Mouse (Mus musculus): ENCODE measurements around the gene Ndel1. TPM values are rescaled to one million over a fixed set of nuclear protein-coding genes. Genes with fewer than 3 reads are reported as not detected.
"Not testable (repeated sequence)": the region's sequence is repeated elsewhere in the genome, so short reads cannot be mapped to it uniquely, and the experiment has no call there.

Gene Ndel1
- total and polyA plus RNA-seq, 2 experiments from 2014 or later, result 96.2 to 105 TPM

DNA sequence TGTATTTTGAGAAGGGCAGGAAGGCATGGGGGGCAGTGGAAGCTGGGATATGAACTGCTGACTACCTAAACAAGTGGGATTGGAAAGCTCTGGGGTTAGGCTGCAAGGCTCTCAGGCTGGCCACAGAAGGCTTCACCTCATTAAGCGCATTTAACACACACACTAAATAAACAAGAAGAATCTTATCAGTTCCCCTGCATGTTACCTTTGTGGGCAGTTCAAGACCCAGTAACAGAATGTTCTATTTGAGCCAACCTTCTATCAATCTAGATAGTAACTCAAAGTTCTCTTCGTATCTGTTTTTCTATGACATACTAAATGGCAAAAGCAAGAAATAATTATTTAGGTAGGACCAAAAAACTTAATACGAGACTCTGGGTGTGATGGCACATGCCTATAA lies 36.6 kb downstream of the Ndel1 start:
- H3K9me3 ChIP-seq (ENCODE audit: low read length), result no peaks in the 10 kb centered on the region
- no peak for DNase-seq (ENCODE audit: low spot score)
- TF ChIP-seq CTCF (IDR thresholded peaks at IDR 0.05; ENCODE audit: low read depth), result no peak
- no peaks in the 10 kb centered on the region for H3K4me1 ChIP-seq (ENCODE audit: insufficient read depth, low read length)
- no peak overlapping the region for H3K9ac ChIP-seq (replicated peaks; ENCODE audit: low read length)
- 95% methylated on average over 3 of the region's 3 CpGs for WGBS
- H3K4me3 ChIP-seq (ENCODE audit: low read length), result no peak overlapping the region
- peaks cover 31% of the 10 kb centered on the region for H3K36me3 ChIP-seq (ENCODE audit: insufficient read depth, low read length)
- no peak for ATAC-seq
- H3K27me3 ChIP-seq (ENCODE audit: insufficient read depth, low read length), result no peaks in the 10 kb centered on the region
- H3K27ac ChIP-seq, result no peak overlapping the region
- no peak overlapping the region for H3K4me2 ChIP-seq (ENCODE audit: low read depth, low read length)

DNA sequence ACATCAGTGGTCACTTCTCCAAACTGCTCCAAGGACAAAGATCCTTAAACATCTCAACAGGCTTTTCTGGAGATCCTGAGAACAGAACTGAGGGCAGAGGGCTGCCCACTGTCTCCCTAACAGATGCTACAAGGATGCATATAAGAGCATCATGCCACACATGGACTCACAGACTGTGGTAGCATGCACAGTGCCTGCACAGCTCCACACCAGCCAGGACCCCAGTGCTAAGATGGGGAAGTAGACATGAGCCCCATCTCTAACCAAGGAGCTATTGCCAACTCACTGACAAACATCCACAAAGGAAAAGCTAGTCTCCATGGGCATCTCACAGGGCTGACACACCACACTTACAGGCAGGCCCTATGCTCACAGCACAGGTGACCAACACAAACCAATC lies 38.1 kb downstream of the Ndel1 start:
- H3K36me3 ChIP-seq (ENCODE audit: insufficient read depth, low read length), result peaks cover 34% of the 10 kb centered on the region
- H3K4me2 ChIP-seq (ENCODE audit: low read depth, low read length), result no peak overlapping the region
- no peaks in the 10 kb centered on the region for H3K27me3 ChIP-seq (ENCODE audit: insufficient read depth, low read length)
- TF ChIP-seq CTCF (IDR thresholded peaks at IDR 0.05; ENCODE audit: low read depth), result no peak
- no peaks in the 10 kb centered on the region for H3K4me1 ChIP-seq (ENCODE audit: insufficient read depth, low read length)
- no peak overlapping the region for H3K9ac ChIP-seq (replicated peaks; ENCODE audit: low read length)
- no peaks in the 10 kb centered on the region for H3K9me3 ChIP-seq (ENCODE audit: low read length)
- ATAC-seq (no peak), DNase-seq (ENCODE audit: low spot score) (no peak)
- H3K4me3 ChIP-seq (ENCODE audit: low read length), result no peak overlapping the region
- no peak overlapping the region for H3K27ac ChIP-seq

DNA sequence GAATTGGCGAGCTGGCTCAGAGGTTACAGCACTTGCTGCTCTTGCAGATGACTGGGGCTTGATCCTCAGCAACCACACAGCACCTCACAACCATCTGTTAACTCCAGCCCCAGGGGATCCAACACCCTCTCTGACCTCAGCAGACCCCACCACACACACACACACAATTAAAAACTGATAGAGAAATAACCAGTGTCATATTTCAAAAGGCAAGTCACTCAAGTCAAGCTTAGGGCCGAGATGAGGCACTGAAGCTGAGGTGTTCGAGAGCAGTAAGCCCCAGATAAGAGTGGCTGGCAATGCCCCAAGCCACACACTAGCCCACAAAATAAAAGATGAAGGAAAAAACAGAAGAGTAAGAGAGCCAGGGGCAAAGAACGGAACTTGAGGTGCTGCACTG lies 38.9 kb downstream of the Ndel1 start:
- WGBS, result 80% methylated on average over 4 of the region's 4 CpGs
- TF ChIP-seq CTCF (IDR thresholded peaks at IDR 0.05; ENCODE audit: low read depth), result no peak
- ATAC-seq (no peak), DNase-seq (ENCODE audit: low spot score) (no peak)
- H3K9ac ChIP-seq (replicated peaks; ENCODE audit: low read length), result no peak overlapping the region
- H3K4me1 ChIP-seq (ENCODE audit: insufficient read depth, low read length), result no peaks in the 10 kb centered on the region
- peaks cover 41% of the 10 kb centered on the region for H3K36me3 ChIP-seq (ENCODE audit: insufficient read depth, low read length)
- H3K27ac ChIP-seq, result no peak overlapping the region
- no peaks in the 10 kb centered on the region for H3K9me3 ChIP-seq (ENCODE audit: low read length)
- no peaks in the 10 kb centered on the region for H3K27me3 ChIP-seq (ENCODE audit: insufficient read depth, low read length)
- H3K4me3 ChIP-seq (ENCODE audit: low read length), result no peak overlapping the region
- H3K4me2 ChIP-seq (ENCODE audit: low read depth, low read length), result no peak overlapping the region

DNA sequence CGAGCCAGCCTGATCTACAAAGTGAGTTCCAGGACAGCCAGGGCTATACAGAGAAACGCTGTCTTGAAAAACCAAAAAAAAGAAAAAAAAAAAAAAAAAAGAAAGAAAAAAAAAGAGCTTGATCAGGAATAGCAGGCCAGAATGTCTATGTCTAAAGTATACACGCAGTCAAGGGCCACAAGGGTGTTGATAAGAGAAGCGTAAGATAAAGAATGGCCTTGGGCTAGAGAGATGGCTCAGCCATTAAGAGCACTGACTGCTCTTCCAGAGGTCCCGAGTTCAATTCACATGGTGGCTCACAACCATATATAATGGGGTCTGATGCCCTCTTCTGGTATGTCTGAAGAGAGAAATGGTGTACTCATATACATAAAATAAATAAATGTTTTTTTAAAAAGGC lies 40.1 kb downstream of the Ndel1 start:
- not testable (repeated sequence) for H3K27ac ChIP-seq; H3K4me3 ChIP-seq (ENCODE audit: low read length); ATAC-seq; H3K4me2 ChIP-seq (ENCODE audit: low read depth, low read length); H3K27me3 ChIP-seq (ENCODE audit: insufficient read depth, low read length); H3K9ac ChIP-seq (replicated peaks; ENCODE audit: low read length); H3K4me1 ChIP-seq (ENCODE audit: insufficient read depth, low read length); DNase-seq (ENCODE audit: low spot score); H3K9me3 ChIP-seq (ENCODE audit: low read length)
- WGBS, result 96% methylated on average over 5 of the region's 5 CpGs
- H3K36me3 ChIP-seq (ENCODE audit: insufficient read depth, low read length), result peaks cover 48% of the 10 kb centered on the region

DNA sequence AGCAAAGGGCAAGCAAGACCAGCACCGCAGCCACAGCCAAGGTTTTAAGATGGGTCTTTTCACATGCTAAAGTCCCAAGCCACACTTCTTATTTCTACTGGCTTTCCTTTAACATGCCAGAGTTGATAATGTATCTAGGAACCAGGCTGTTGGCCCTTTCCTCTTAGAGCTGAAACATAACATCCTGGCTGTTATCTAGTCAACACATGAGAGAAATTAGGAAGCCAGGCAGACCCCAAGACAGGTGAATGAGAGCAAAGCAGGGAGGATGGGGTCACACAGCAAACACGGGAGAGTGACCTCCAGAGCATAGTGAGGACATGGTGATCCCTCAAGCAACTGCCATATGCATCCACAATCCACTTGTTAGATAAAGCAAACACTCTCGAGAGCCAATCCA lies 44.9 kb downstream of the Ndel1 start:
- no peak overlapping the region for H3K9ac ChIP-seq (replicated peaks; ENCODE audit: low read length)
- no peak for TF ChIP-seq CTCF (IDR thresholded peaks at IDR 0.05; ENCODE audit: low read depth)
- no peaks in the 10 kb centered on the region for H3K4me1 ChIP-seq (ENCODE audit: insufficient read depth, low read length)
- no peak overlapping the region for H3K27ac ChIP-seq
- no peaks in the 10 kb centered on the region for H3K9me3 ChIP-seq (ENCODE audit: low read length)
- no peak for DNase-seq (ENCODE audit: low spot score)
- H3K36me3 ChIP-seq (ENCODE audit: insufficient read depth, low read length), result peaks cover 41% of the 10 kb centered on the region
- H3K27me3 ChIP-seq (ENCODE audit: insufficient read depth, low read length), result no peaks in the 10 kb centered on the region
- no peak overlapping the region for H3K4me3 ChIP-seq (ENCODE audit: low read length)
- no peak overlapping the region for H3K4me2 ChIP-seq (ENCODE audit: low read depth, low read length)
- ATAC-seq, result no peak
- 75% methylated on average over 3 of the region's 3 CpGs for WGBS

DNA sequence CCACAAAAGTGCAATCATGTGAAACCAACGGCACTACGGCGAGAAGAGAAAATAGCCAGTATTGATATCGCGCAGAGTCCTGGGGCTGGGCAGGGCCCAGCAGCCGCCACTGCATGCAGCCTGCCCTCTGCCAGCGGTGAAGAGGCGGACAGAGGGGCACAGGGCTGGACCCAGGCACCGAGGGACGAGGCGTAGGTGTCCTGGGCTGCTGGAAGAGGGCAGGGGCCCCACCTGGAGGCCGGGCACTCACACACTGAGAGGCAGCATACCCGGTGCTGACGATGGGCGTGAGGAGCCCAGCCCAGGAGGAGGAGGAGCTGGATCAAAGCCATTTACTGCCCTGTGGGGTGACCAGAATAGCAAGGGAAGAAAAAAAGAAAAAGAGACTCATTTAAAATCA lies 49.3 kb downstream of the Ndel1 start:
- Histone ChIP-seq H3K27ac (no peak overlapping the region), H3K4me3 (ENCODE audit: low read length) (no peak overlapping the region), H3K4me1 (ENCODE audit: insufficient read depth, low read length) (no peaks in the 10 kb centered on the region), H3K36me3 (ENCODE audit: insufficient read depth, low read length) (peaks cover 40% of the 10 kb centered on the region), H3K9ac (replicated peaks; ENCODE audit: low read length) (no peak overlapping the region), H3K4me2 (ENCODE audit: low read depth, low read length) (no peak overlapping the region), H3K9me3 (ENCODE audit: low read length) (no peaks in the 10 kb centered on the region), H3K27me3 (ENCODE audit: insufficient read depth, low read length) (no peaks in the 10 kb centered on the region)
- DNase-seq (ENCODE audit: low spot score) (no peak), ATAC-seq (no peak)
- WGBS, result 87% methylated on average over 15 of the region's 15 CpGs
- TF ChIP-seq CTCF (IDR thresholded peaks at IDR 0.05; ENCODE audit: low read depth), result no peak

DNA sequence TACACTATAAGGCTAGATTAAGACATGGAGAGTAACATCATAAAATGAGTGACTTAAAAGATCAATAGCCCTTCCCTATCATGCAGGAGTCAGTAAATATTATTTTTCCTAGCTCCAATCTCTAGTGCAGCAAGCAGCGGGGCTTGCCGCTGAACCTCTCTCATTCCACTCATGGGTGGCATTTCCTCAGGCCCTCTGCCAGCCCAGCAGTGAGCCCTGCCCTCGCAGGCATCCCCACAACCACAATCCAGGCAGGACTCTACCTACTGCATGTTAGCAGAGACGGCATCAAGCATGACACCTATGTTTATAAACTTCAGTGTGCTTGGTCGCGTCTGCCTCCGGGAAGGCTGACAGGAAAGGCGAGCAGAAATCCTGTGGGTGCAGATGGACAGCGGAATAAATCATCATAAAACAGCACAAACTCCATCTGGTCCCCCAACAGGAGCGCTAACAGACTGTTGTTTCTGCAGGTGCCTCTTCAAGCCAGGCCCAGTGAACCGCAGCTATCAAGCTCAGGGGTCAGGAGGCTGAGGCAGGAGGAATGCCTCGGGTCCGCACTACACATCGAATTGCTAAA lies 52.3 kb downstream of the Ndel1 start:
- Histone ChIP-seq H3K4me1 (ENCODE audit: insufficient read depth, low read length) (no peaks in the 10 kb centered on the region), H3K9ac (replicated peaks; ENCODE audit: low read length) (no peak overlapping the region), H3K36me3 (ENCODE audit: insufficient read depth, low read length) (peaks cover 54% of the 10 kb centered on the region), H3K4me2 (ENCODE audit: low read depth, low read length) (no peak overlapping the region), H3K27me3 (ENCODE audit: insufficient read depth, low read length) (no peaks in the 10 kb centered on the region), H3K27ac (no peak overlapping the region), H3K9me3 (ENCODE audit: low read length) (no peaks in the 10 kb centered on the region), H3K4me3 (ENCODE audit: low read length) (no peak overlapping the region)
- no peak for ATAC-seq
- 81% methylated on average over 14 of the region's 14 CpGs for WGBS
- TF ChIP-seq CTCF (IDR thresholded peaks at IDR 0.05; ENCODE audit: low read depth), result no peak
- no peak for DNase-seq (ENCODE audit: low spot score)
